Comparison of ENCODE assay signal across 8 mouse cellular contexts in genomic region chr17:65768486-65768885, GRCm38 (mm10). TPM values are rescaled to one million over a fixed set of nuclear protein-coding genes. Genes with fewer than 3 reads are reported as not detected.
DNase-seq lines count a peak whose midpoint lies in the region; ATAC-seq and TF ChIP-seq lines count a peak whose summit lies in the region.

No protein-coding gene starts in this region.

- peak; percentile 47 to 72 for DNase-seq in heart, adult 18-20 months
- no peak for DNase-seq in heart, postnatal 4 days
- peak; percentile 62 for DNase-seq in brain, embryonic 14.5 days (ENCODE audit: low read depth)
- DNase-seq in heart, postnatal 10 days: peak; percentile 51 to 52
- DNase-seq in thymus, postnatal 14 days: no peak

- ATAC-seq in megakaryocyte, adult 5-6 weeks (ENCODE audit: poor library complexity, severe bottlenecking): 0 out of 2 replicates have a peak, but pooled peaks have one; percentile 11
- no peak for ATAC-seq in inflammation-experienced regulatory T-cells, adult 6 months
- ATAC-seq in megakaryocyte-erythroid progenitor cell, adult 5-6 weeks (replicated peaks; ENCODE audit: low FRiP score, low TSS enrichment, poor library complexity, severe bottlenecking): no peak

- no peak for TF ChIP-seq POLR2A in brain, embryonic 14.5 days (IDR thresholded peaks at IDR 0.05; ENCODE audit: borderline replicate concordance, extremely low read depth, insufficient read depth, insufficient read length, poor library complexity, severe bottlenecking)

- intact Hi-C loops in heart, postnatal 10 days (cut with DNase I): no loop called here

- no peak for TF ChIP-seq CTCF in brain, embryonic 14.5 days (IDR thresholded peaks at IDR 0.05; ENCODE audit: borderline replicate concordance, extremely low read depth, insufficient read depth, insufficient read length)

RNA-seq across cellular contexts. Expression of gene Rab31, which starts 4.1 kb away (rescaled TPM):
- total RNA-seq in heart, adult 18-20 months (2021): 10 to 100 TPM; 13.8 to 16.8 TPM
- 10 to 100 TPM; 39.7 to 42.5 TPM for total RNA-seq in heart, postnatal 4 days (2021)
- 53.2 and 56.6 TPM in 2 replicates for polyA plus RNA-seq in brain, embryonic 14.5 days (2012; rRNA removed)
- total RNA-seq in heart, postnatal 10 days (2021): 10 to 100 TPM; 42.9 to 46.5 TPM
- 50.9 and 56.6 TPM in 2 replicates for total RNA-seq in megakaryocyte, adult 5-6 weeks (2015)
- total RNA-seq in megakaryocyte, adult 5-6 weeks (2017): 85.0 and 90.9 TPM in 2 replicates
- polyA plus RNA-seq in inflammation-experienced regulatory T-cells, adult 6 months (2017; shearing (Covaris generic)): 1 to 10 TPM; 1.7 to 2.8 (median 2.6) TPM
- 1.3 and 4.3 TPM in 2 replicates for total RNA-seq in megakaryocyte-erythroid progenitor cell, adult 5-6 weeks (2014; fragmentation: Nextera tagmentation)
- 3.4 and 4.4 TPM in 2 replicates for total RNA-seq in megakaryocyte-erythroid progenitor cell, adult 5-6 weeks (2017)

RNA-seq across cellular contexts. Expression of gene Ppp4r1, which starts 13.9 kb away (rescaled TPM):
- 10 to 100 TPM; 41.5 to 45.5 TPM for total RNA-seq in heart, adult 18-20 months (2021)
- 10 to 100 TPM; 79.8 to 83.0 TPM for total RNA-seq in heart, postnatal 4 days (2021)
- polyA plus RNA-seq in brain, embryonic 14.5 days (2012; rRNA removed): 92.2 and 93.7 TPM in 2 replicates
- total RNA-seq in heart, postnatal 10 days (2021): 10 to 100 TPM; 73.8 to 81.2 TPM
- 57.8 and 78.5 TPM in 2 replicates for total RNA-seq in megakaryocyte, adult 5-6 weeks (2015)
- 57.3 and 58.5 TPM in 2 replicates for total RNA-seq in megakaryocyte, adult 5-6 weeks (2017)
- 10 to 100 TPM; 17.2 to 32.9 (median 20.8) TPM for polyA plus RNA-seq in inflammation-experienced regulatory T-cells, adult 6 months (2017; shearing (Covaris generic))
- 43.6 and 60.8 TPM in 2 replicates for total RNA-seq in megakaryocyte-erythroid progenitor cell, adult 5-6 weeks (2014; fragmentation: Nextera tagmentation)
- total RNA-seq in megakaryocyte-erythroid progenitor cell, adult 5-6 weeks (2017): 23.8 and 37.2 TPM in 2 replicates

Comparison
In these comparisons a context has a peak if more than half of its experiments do, and no peak if none do; other contexts are left out.
1. DNase-seq: peak in heart, adult 18-20 months (2 of 2), brain, embryonic 14.5 days (single experiment) and heart, postnatal 10 days (2 of 2); none in heart, postnatal 4 days (single experiment) and thymus, postnatal 14 days (single experiment).